Mouse (Mus musculus) cerebellum, adult 2 months (tissue): ENCODE data around the gene Ap2a2.

Experiments used
- CTCF ChIP-seq: fragments of 200-500 bp; IDR thresholded peaks from 2 replicates; pipeline ENCODE4 v1.5.1; 2011; ENCODE audit warnings: low read depth, mild to moderate bottlenecking, control low read depth, low read length, moderate library complexity, borderline replicate concordance; ENCODE audit not compliant: insufficient read depth
- POLR2A ChIP-seq: fragments of 200-500 bp; IDR thresholded peaks from 2 replicates; pipeline ENCODE4 v1.6.1; 2011; ENCODE audit warnings: low read length, control low read depth, borderline replicate concordance; ENCODE audit not compliant: insufficient read depth

DNA sequence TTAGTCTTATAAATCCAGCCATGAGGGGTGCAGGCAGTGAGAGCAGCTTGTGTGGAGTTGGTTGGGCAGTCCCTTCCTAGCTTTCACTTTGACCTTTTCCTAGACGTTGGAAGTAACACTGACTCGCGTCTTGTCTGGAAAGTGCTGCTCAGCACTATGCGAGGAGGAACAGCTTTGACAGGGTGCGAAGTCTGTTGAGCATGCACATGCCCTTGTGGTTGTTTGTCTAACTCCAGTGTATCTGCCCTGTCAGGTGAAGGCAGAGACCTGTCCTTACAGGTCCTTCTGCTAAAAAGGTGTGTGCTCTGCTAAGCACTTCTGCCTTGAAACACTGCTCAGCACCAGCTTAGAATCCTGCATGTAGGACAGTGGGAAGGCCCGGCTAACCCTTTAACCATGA lies 26.9 kb downstream of the Ap2a2 start:
- TF ChIP-seq POLR2A (no peak), CTCF (no peak)
